Mouse (Mus musculus) hindbrain, embryonic 11.5 days (tissue): ENCODE data around the gene Gm21970. TPM values are rescaled to one million over a fixed set of nuclear protein-coding genes. Genes with fewer than 3 reads are reported as not detected.

Source experiments
- ATAC-seq: fragments of 200-750 bp; cut with Nextera tagmentation; 2 replicates; pipeline ENCODE4 v1.8.0; 2017; ENCODE audit warnings: mild to moderate bottlenecking, moderate TSS enrichment, moderate library complexity; ENCODE audit not compliant: low FRiP score
- DNase-seq: peaks from one replicate; pipeline ENCODE4 v3.0.0-alpha.2; 2015; ENCODE audit warnings: low spot score
- H3K27ac ChIP-seq: fragments of 300-500 bp; sonication (generic); 2 replicates; pipeline ENCODE4 v1.5.1; 2014; ENCODE audit warnings: mild to moderate bottlenecking, low read depth, low read length
- H3K27me3 ChIP-seq: fragments of 300-500 bp; sonication (generic); 2 replicates; pipeline ENCODE4 v1.6.1; 2014; ENCODE audit warnings: mild to moderate bottlenecking, low read length, moderate library complexity, mixed read lengths; ENCODE audit not compliant: control insufficient read depth, insufficient read depth
- H3K36me3 ChIP-seq: fragments of 300-500 bp; sonication (generic); 2 replicates; pipeline ENCODE4 v1.6.1; 2014; ENCODE audit warnings: mild to moderate bottlenecking, low read length, moderate library complexity, mixed read lengths; ENCODE audit not compliant: control insufficient read depth, insufficient read depth
- H3K4me1 ChIP-seq: fragments of 300-500 bp; sonication (generic); replicated peaks from 2 replicates; pipeline ENCODE4 v1.6.1; 2014; ENCODE audit warnings: low read length, mixed read lengths; ENCODE audit not compliant: control insufficient read depth, insufficient read depth
- H3K4me2 ChIP-seq: fragments of 300-500 bp; sonication (generic); replicated peaks from 2 replicates; pipeline ENCODE4 v1.6.1; 2014; ENCODE audit warnings: mild to moderate bottlenecking, low read depth, low read length
- H3K4me3 ChIP-seq: fragments of 300-500 bp; sonication (generic); 2 replicates; pipeline ENCODE4 v1.5.1; 2014; ENCODE audit warnings: low read depth, low read length
- H3K9ac ChIP-seq: fragments of 300-500 bp; sonication (generic); 2 replicates; pipeline ENCODE4 v1.6.1; 2014; ENCODE audit warnings: low read depth, low read length
- H3K9me3 ChIP-seq: fragments of 300-500 bp; sonication (generic); 2 replicates; pipeline ENCODE4 v1.6.1; 2016; ENCODE audit warnings: low read length; ENCODE audit not compliant: control insufficient read depth
- WGBS: fragments of 180-500 bp; shearing (Covaris S2); extraction: QIAGEN DNeasy Blood & Tissue Kit; methylation state at CpG from one replicate; pipeline ENCODE4 v1.1.7; 2014; 5-methylcytosine and 5-hydroxymethylcytosine counted together
- polyA plus RNA-seq: library from polyadenylated mRNA; unstranded; fragments of >200 nt; fragmentation: Nextera tagmentation; extraction: Ambion mirVana; gene quantifications from 2 replicates; pipeline ENCODE4 v1.2.1, GENCODE M21; 2014

Gm21970 gene
- polyA plus RNA-seq, 1 experiment from 2014 or later = not detected

- 80% methylated on average over 8 of the region's 8 CpGs for WGBS
- H3K27me3 ChIP-seq = no peaks in the 10 kb centered on the region
- no peak for DNase-seq
- no peaks in the 10 kb centered on the region for H3K4me1 ChIP-seq
- ATAC-seq = no peak
- no peaks in the 10 kb centered on the region for H3K9me3 ChIP-seq
- no peak overlapping the region for H3K4me3 ChIP-seq
- H3K36me3 ChIP-seq = no peaks in the 10 kb centered on the region
- H3K27ac ChIP-seq = no peak overlapping the region
- no peak overlapping the region for H3K4me2 ChIP-seq
- H3K9ac ChIP-seq = no peak overlapping the region
Observed at GRCm38 (mm10) chr16:91446778-91447511, 55.4 kb downstream of the Gm21970 start.

GRCm38 (mm10) chr16:91447512-91447900 is 56.0 kb downstream of the Gm21970 start:
- WGBS = 85% methylated on average over 6 of the region's 6 CpGs
- Histone ChIP-seq H3K27me3 (no peaks in the 10 kb centered on the region), H3K9ac (no peak overlapping the region), H3K9me3 (no peaks in the 10 kb centered on the region), H3K27ac (no peak overlapping the region), H3K4me2 (no peak overlapping the region), H3K36me3 (no peaks in the 10 kb centered on the region), H3K4me3 (no peak overlapping the region), H3K4me1 (no peaks in the 10 kb centered on the region)
- DNase-seq (no peak), ATAC-seq (no peak)

GRCm38 (mm10) chr16:91448088-91448487 is 56.6 kb downstream of the Gm21970 start:
- 90% methylated on average over 5 of the region's 5 CpGs for WGBS
- Histone ChIP-seq H3K4me3 (no peak overlapping the region), H3K27me3 (no peaks in the 10 kb centered on the region), H3K36me3 (no peaks in the 10 kb centered on the region), H3K9ac (no peak overlapping the region), H3K9me3 (no peaks in the 10 kb centered on the region), H3K4me1 (no peaks in the 10 kb centered on the region), H3K27ac (no peak overlapping the region), H3K4me2 (no peak overlapping the region)
- DNase-seq (no peak), ATAC-seq (no peak)

- Histone ChIP-seq H3K27me3 (no peaks in the 10 kb centered on the region), H3K36me3 (no peaks in the 10 kb centered on the region), H3K27ac (no peak overlapping the region), H3K9ac (no peak overlapping the region), H3K9me3 (no peaks in the 10 kb centered on the region), H3K4me3 (no peak overlapping the region), H3K4me1 (no peaks in the 10 kb centered on the region), H3K4me2 (no peak overlapping the region)
- DNase-seq (no peak), ATAC-seq (no peak)
- WGBS = 87% methylated on average over 7 of the region's 7 CpGs
Observed at GRCm38 (mm10) chr16:91448895-91449294, 57.4 kb downstream of the Gm21970 start.

- no peaks in the 10 kb centered on the region for H3K9me3 ChIP-seq
- 88% methylated on average over 12 of the region's 12 CpGs for WGBS
- H3K27me3 ChIP-seq = no peaks in the 10 kb centered on the region
- no peaks in the 10 kb centered on the region for H3K4me1 ChIP-seq
- H3K9ac ChIP-seq = no peak overlapping the region
- no peak overlapping the region for H3K4me2 ChIP-seq
- no peak overlapping the region for H3K4me3 ChIP-seq
- ATAC-seq = no peak
- H3K36me3 ChIP-seq = no peaks in the 10 kb centered on the region
- no peak for DNase-seq
- H3K27ac ChIP-seq = no peak overlapping the region
Observed at GRCm38 (mm10) chr16:91450137-91451064, 58.9 kb downstream of the Gm21970 start.

- H3K36me3 ChIP-seq = no peaks in the 10 kb centered on the region
- no peaks in the 10 kb centered on the region for H3K9me3 ChIP-seq
- no peaks in the 10 kb centered on the region for H3K4me1 ChIP-seq
- H3K27me3 ChIP-seq = no peaks in the 10 kb centered on the region
- H3K9ac ChIP-seq = no peak overlapping the region
- DNase-seq = no peak
- no peak overlapping the region for H3K27ac ChIP-seq
- H3K4me2 ChIP-seq = no peak overlapping the region
- WGBS = 85% methylated on average over 2 of the region's 2 CpGs
- ATAC-seq = no peak
- H3K4me3 ChIP-seq = no peak overlapping the region
Observed at GRCm38 (mm10) chr16:91451949-91452348, 60.4 kb downstream of the Gm21970 start.

- H3K27me3 ChIP-seq = no peaks in the 10 kb centered on the region
- 73% methylated on average over 6 of the region's 6 CpGs for WGBS
- H3K4me1 ChIP-seq = no peaks in the 10 kb centered on the region
- no peaks in the 10 kb centered on the region for H3K9me3 ChIP-seq
- H3K36me3 ChIP-seq = no peaks in the 10 kb centered on the region
- H3K4me2 ChIP-seq = no peak overlapping the region
- ATAC-seq (no peak), DNase-seq (no peak)
- H3K4me3 ChIP-seq = no peak overlapping the region
- H3K9ac ChIP-seq = no peak overlapping the region
- H3K27ac ChIP-seq = no peak overlapping the region
Observed at GRCm38 (mm10) chr16:91452363-91452896, 60.9 kb downstream of the Gm21970 start.

- no peaks in the 10 kb centered on the region for H3K9me3 ChIP-seq
- no peak overlapping the region for H3K9ac ChIP-seq
- WGBS = 64% methylated on average over 3 of the region's 4 CpGs
- no peak for DNase-seq
- no peaks in the 10 kb centered on the region for H3K27me3 ChIP-seq
- no peak overlapping the region for H3K27ac ChIP-seq
- no peak overlapping the region for H3K4me3 ChIP-seq
- H3K4me2 ChIP-seq = no peak overlapping the region
- no peaks in the 10 kb centered on the region for H3K4me1 ChIP-seq
- ATAC-seq = no peak
- H3K36me3 ChIP-seq = no peaks in the 10 kb centered on the region
Observed at GRCm38 (mm10) chr16:91455868-91456267, 64.3 kb downstream of the Gm21970 start.
